Mouse (Mus musculus): ENCODE data around the gene Glt8d1. TPM values are rescaled to one million over a fixed set of nuclear protein-coding genes. Genes with fewer than 3 reads are reported as not detected.

Glt8d1 gene
- polyA plus RNA-seq, 2 experiments from 2014 or later = 4.1 to 9.7 TPM

Other genes starting within 250 kb of the Glt8d1 start
- 1 to 10 TPM; 4.9 to 5.7 TPM for gene Tmem110, start 175.8 kb upstream of the Glt8d1 start, polyA plus RNA-seq (2017; shearing (Covaris generic))
- 1 to 10 TPM in 1 of 2 experiments, under 1 TPM in 1; 0.68 to 1.8 TPM for gene Mustn1, start 122.2 kb upstream of the Glt8d1 start, polyA plus RNA-seq (2017; shearing (Covaris generic))
- not detected for gene Itih4, start 114.9 kb upstream of the Glt8d1 start, polyA plus RNA-seq (2017; shearing (Covaris generic))
- not detected for gene Itih3, start 77.6 kb upstream of the Glt8d1 start, polyA plus RNA-seq (2017; shearing (Covaris generic))
- not detected for gene Itih1, start 58.1 kb upstream of the Glt8d1 start, polyA plus RNA-seq (2017; shearing (Covaris generic))
- 1 to 10 TPM; 4.6 to 6.6 TPM for gene Nek4, start 50.0 kb upstream of the Glt8d1 start, polyA plus RNA-seq (2017; shearing (Covaris generic))
- 100 to 1,000 TPM; 322 to 323 TPM for gene Spcs1, start 272 bp downstream of the Glt8d1 start, polyA plus RNA-seq (2017; shearing (Covaris generic))
- gene Pbrm1, start 17.7 kb downstream of the Glt8d1 start, polyA plus RNA-seq (2017; shearing (Covaris generic)) = 10 to 100 TPM; 41.0 to 51.7 TPM
- gene Gnl3, start 17.8 kb downstream of the Glt8d1 start, polyA plus RNA-seq (2017; shearing (Covaris generic)) = 10 to 100 TPM; 61.3 to 74.2 TPM
- gene Smim4, start 127.6 kb downstream of the Glt8d1 start, polyA plus RNA-seq (2017; shearing (Covaris generic)) = 100 to 1,000 TPM in 1 of 2 experiments, 10 to 100 TPM in 1; 76.4 to 122 TPM
- gene Nt5dc2, start 129.7 kb downstream of the Glt8d1 start, polyA plus RNA-seq (2017; shearing (Covaris generic)) = not detected
- gene Stab1, start 167.2 kb downstream of the Glt8d1 start, polyA plus RNA-seq (2017; shearing (Covaris generic)) = 1 to 10 TPM; 1.6 to 1.9 TPM
- gene Tnnc1, start 206.9 kb downstream of the Glt8d1 start, polyA plus RNA-seq (2017; shearing (Covaris generic)) = not detected
- 100 to 1,000 TPM; 130 to 131 TPM for gene Nisch, start 215.5 kb downstream of the Glt8d1 start, polyA plus RNA-seq (2017; shearing (Covaris generic))
- not detected for gene Sema3g, start 216.5 kb downstream of the Glt8d1 start, polyA plus RNA-seq (2017; shearing (Covaris generic))
- gene Phf7, start 249.9 kb downstream of the Glt8d1 start, polyA plus RNA-seq (2017; shearing (Covaris generic)) = 10 to 100 TPM; 10.7 to 12.9 TPM

All from activated CD4-positive, CD25-positive, alpha-beta regulatory T cell, adult 4 months (primary cell).